Mouse (Mus musculus) kidney, postnatal 4 days (tissue): ENCODE measurements at regions not wholly inside any gene's neighbourhood (a gene's known extent, or its start where the extent isn't known, plus 50 kb on each side); places are given as distances from the start of the nearest gene placed in this dataset.

Experiments
- DNase-seq, 2 experiments: peaks; one replicate each; pipeline ENCODE4 v3.0.0; 2021; ENCODE audit warnings: mixed read lengths in 2 of 2

- peak; percentile 16 to 42 for DNase-seq
Measured at GRCm38 (mm10) chr9:97297538-97297937, 72.2 kb downstream of the Trim42 start.

- DNase-seq: peak; percentile 57 to 58
Measured at GRCm38 (mm10) chr9:97295770-97296169, 74.0 kb downstream of the Trim42 start.

- no peak for DNase-seq
Measured at GRCm38 (mm10) chr9:97291870-97292269, 77.9 kb downstream of the Trim42 start.

GRCm38 (mm10) chr9:97284282-97284802 lies 85.4 kb downstream of the Trim42 start:
- no peak for DNase-seq

GRCm38 (mm10) chr9:97282090-97282489 lies 87.7 kb downstream of the Trim42 start:
- no peak for DNase-seq

GRCm38 (mm10) chr9:97275449-97275848 lies 94.3 kb downstream of the Trim42 start:
- DNase-seq: peak in 1 of 2 experiments; percentile 7

GRCm38 (mm10) chr9:97273891-97274290 lies 95.9 kb downstream of the Trim42 start:
- no peak for DNase-seq

GRCm38 (mm10) chr9:97272061-97272460 lies 97.7 kb downstream of the Trim42 start:
- DNase-seq: no peak

- DNase-seq: no peak
Measured at GRCm38 (mm10) chr9:97247621-97248020, 122.1 kb downstream of the Trim42 start.

GRCm38 (mm10) chr9:97226074-97226473 lies 115.1 kb upstream of the Slc25a36 start:
- no peak for DNase-seq

GRCm38 (mm10) chr9:97224549-97224948 lies 113.6 kb upstream of the Slc25a36 start:
- DNase-seq: no peak

- DNase-seq: no peak
Measured at GRCm38 (mm10) chr9:97214806-97215205, 103.8 kb upstream of the Slc25a36 start.

- DNase-seq: peak in 1 of 2 experiments; percentile 12
Measured at GRCm38 (mm10) chr9:97190321-97190860, 79.4 kb upstream of the Slc25a36 start.

- no peak for DNase-seq
Measured at GRCm38 (mm10) chr9:97189646-97190045, 78.7 kb upstream of the Slc25a36 start.

GRCm38 (mm10) chr9:97188616-97189330 lies 77.8 kb upstream of the Slc25a36 start:
- no peak for DNase-seq

- no peak for DNase-seq
Measured at GRCm38 (mm10) chr9:97173230-97173951, 62.4 kb upstream of the Slc25a36 start.

GRCm38 (mm10) chr9:97172075-97172474 lies 61.1 kb upstream of the Slc25a36 start:
- peak; percentile 36 to 42 for DNase-seq

- DNase-seq: no peak
Measured at GRCm38 (mm10) chr9:97171484-97171883, 60.5 kb upstream of the Slc25a36 start.

GRCm38 (mm10) chr9:97170836-97171235 lies 59.9 kb upstream of the Slc25a36 start:
- DNase-seq: no peak

GRCm38 (mm10) chr9:97162465-97162864 lies 51.5 kb upstream of the Slc25a36 start:
- no peak for DNase-seq
